Mouse (Mus musculus) ES-E14 (cell line): ENCODE measurements around the gene Ptn. TPM values are rescaled to one million over a fixed set of nuclear protein-coding genes. Genes with fewer than 3 reads are reported as not detected.

Experiments
- DNase-seq: peaks from one replicate; pipeline ENCODE4 v3.0.0-alpha.2; 2013; ENCODE audit warnings: low read depth, low spot score
- H3K27ac ChIP-seq: 2 replicates; pipeline ENCODE4 v1.5.1; 2012; ENCODE audit warnings: low read depth, mild to moderate bottlenecking, low read length, moderate library complexity, mixed read lengths; ENCODE audit not compliant: poor library complexity, insufficient read depth, severe bottlenecking
- H3K36me3 ChIP-seq: 2 replicates; pipeline ENCODE4 v1.6.1; 2012; ENCODE audit warnings: mild to moderate bottlenecking, low read length, moderate library complexity, mixed read lengths; ENCODE audit not compliant: control insufficient read depth, poor library complexity, insufficient read depth, severe bottlenecking
- H3K4me1 ChIP-seq, 2 experiments: fragments of 150-350 bp in 1 of 2; sonication (generic) in 1 of 2; 2 replicates each; pipeline ENCODE4 v1.6.1; 2012; ENCODE audit warnings: low read length in 2 of 2, mild to moderate bottlenecking in 1 of 2, mixed read lengths in 1 of 2; ENCODE audit not compliant: control insufficient read depth in 2 of 2, insufficient read depth in 2 of 2, poor library complexity in 1 of 2
- H3K4me3 ChIP-seq, 2 experiments: fragments of 150-350 bp in 1 of 2; sonication (generic) in 1 of 2; 2 replicates each; pipeline ENCODE4 v1.5.1; 2012; ENCODE audit warnings: low read length in 2 of 2, low read depth in 1 of 2, mild to moderate bottlenecking in 1 of 2, mixed read lengths in 1 of 2; ENCODE audit not compliant: insufficient read depth in 1 of 2, poor library complexity in 1 of 2, severe bottlenecking in 1 of 2
- H3K9ac ChIP-seq: 2 replicates; pipeline ENCODE4 v1.6.1; 2012; ENCODE audit warnings: low read depth, mild to moderate bottlenecking, low read length, mixed read lengths; ENCODE audit not compliant: poor library complexity, insufficient read depth, severe bottlenecking
- H3K9me3 ChIP-seq: fragments of 150-350 bp; sonication (generic); 2 replicates; pipeline ENCODE4 v1.6.1; 2012; ENCODE audit warnings: low read depth, mild to moderate bottlenecking, low read length; ENCODE audit not compliant: control insufficient read depth, insufficient read depth
- CHD2 ChIP-seq: IDR thresholded peaks from 2 replicates; pipeline ENCODE4 v1.6.1; 2014; ENCODE audit warnings: mild to moderate bottlenecking, low read depth, low read length, inconsistent platforms
- HCFC1 ChIP-seq: IDR thresholded peaks from 2 replicates; pipeline ENCODE4 v1.6.1; 2012; ENCODE audit warnings: low read length, inconsistent platforms, borderline replicate concordance; ENCODE audit not compliant: insufficient read depth
- MAFK ChIP-seq: IDR thresholded peaks from 2 replicates; pipeline ENCODE4 v1.6.1; 2014; ENCODE audit warnings: mild to moderate bottlenecking, low read depth, low read length, inconsistent platforms; ENCODE audit not compliant: insufficient read depth
- ZC3H11A ChIP-seq: IDR thresholded peaks from 2 replicates; pipeline ENCODE4 v1.6.1; 2012; ENCODE audit warnings: low read depth, mild to moderate bottlenecking, inconsistent platforms, low read length, borderline replicate concordance
- ZNF384 ChIP-seq: IDR thresholded peaks from 2 replicates; pipeline ENCODE4 v1.6.1; 2012; ENCODE audit warnings: low read depth, low read length, inconsistent platforms
- in situ Hi-C, 2 experiments: fragments of 600-800 bp; cut with MboI; formaldehyde crosslinking; loops; one replicate each; pipeline ENCODE4 v1.15.1; 2025; ENCODE audit warnings: low sequenced_read_pairs in 2 of 2, inconsistent platforms in 1 of 2; ENCODE audit not compliant: unreplicated experiment in 2 of 2
- total RNA-seq: library from RNA; depleted of rRNA; stranded (reverse); fragments of 300-350 nt; gene quantifications from 2 replicates; pipeline ENCODE4 v1.2.3, GENCODE M21; 2012; rRNA removed

The Ptn gene
- 2.2 and 3.9 TPM in 2 replicates for total RNA-seq

GRCm38 (mm10) chr6:36809747-36810285 is at the start of gene Ptn:
TSS of gene Ptn (minus strand) at chr6:36810220.
- Histone ChIP-seq H3K9me3 (no peaks in the 10 kb centered on the region), H3K27ac (no peak within 1 kb of the TSS), H3K9ac (no peak within 1 kb of the TSS), H3K36me3 (no peaks in the 10 kb centered on the region), H3K4me1 (peaks cover 0 to 3% of the 10 kb centered on the region in 2 experiments; a peak in 1 of 4 replicates), H3K4me3 (peak within 1 kb of the TSS; percentile 47 to 51)
- 0 out of 2 replicates have a peak, but pooled peaks have one; percentile 32 for TF ChIP-seq MAFK
- TF ChIP-seq CHD2: no peak
- no peak for TF ChIP-seq ZC3H11A
- no peak for TF ChIP-seq ZNF384
- in situ Hi-C loops: no loop called here
- peak; percentile 27 for DNase-seq

GRCm38 (mm10) chr6:36858258-36859041 is 48.4 kb upstream of the Ptn start:
- H3K9me3 ChIP-seq: no peaks in the 10 kb centered on the region
- no peaks in the 10 kb centered on the region for H3K36me3 ChIP-seq
- in situ Hi-C loops: no loop called here
- no peak overlapping the region for H3K4me3 ChIP-seq
- no peak for TF ChIP-seq CHD2
- TF ChIP-seq ZC3H11A: no peak
- no peak for TF ChIP-seq MAFK
- TF ChIP-seq HCFC1: no peak
- TF ChIP-seq ZNF384: no peak
- peak; percentile 63 for DNase-seq
- H3K4me1 ChIP-seq: peaks cover 0 to 7% of the 10 kb centered on the region in 2 experiments; a peak in 1 of 4 replicates
- H3K27ac ChIP-seq: peak overlapping the region; percentile 98
- no peak overlapping the region for H3K9ac ChIP-seq

- TF ChIP-seq ZC3H11A: no peak
- TF ChIP-seq HCFC1: no peak
- TF ChIP-seq ZNF384: peak; percentile 98
- TF ChIP-seq CHD2: no peak
- TF ChIP-seq MAFK: peak; percentile 73
- Histone ChIP-seq H3K27ac (peak overlapping the region; percentile 53; the same call in 1 of the 2 replicates), H3K36me3 (no peaks in the 10 kb centered on the region), H3K9me3 (no peaks in the 10 kb centered on the region), H3K4me1 (peaks cover 0 to 7% of the 10 kb centered on the region in 2 experiments; a peak in 1 of 4 replicates), H3K9ac (no peak overlapping the region), H3K4me3 (no peak overlapping the region)
- in situ Hi-C loops: no loop called here
- DNase-seq: no peak
Measured at GRCm38 (mm10) chr6:36857627-36858257, 47.7 kb upstream of the Ptn start.

GRCm38 (mm10) chr6:36850422-36851129 is 40.6 kb upstream of the Ptn start:
- Histone ChIP-seq H3K36me3 (no peaks in the 10 kb centered on the region), H3K4me3 (no peak overlapping the region), H3K9ac (no peak overlapping the region), H3K9me3 (no peaks in the 10 kb centered on the region), H3K27ac (no peak overlapping the region), H3K4me1 (no peaks in the 10 kb centered on the region)
- TF ChIP-seq MAFK: no peak
- TF ChIP-seq CHD2: no peak
- TF ChIP-seq ZC3H11A: no peak
- TF ChIP-seq ZNF384: no peak
- TF ChIP-seq HCFC1: no peak
- DNase-seq: no peak
- in situ Hi-C loops: no loop called here
